Comparison of ENCODE assay signal across 23 mouse cellular contexts in genomic region chr2:165273589-165273988, GRCm38 (mm10). TPM values are rescaled to one million over a fixed set of nuclear protein-coding genes. Genes with fewer than 3 reads are reported as not detected.
A peak's percentile ranks its signal among the peaks of the same experiment; 100 is the strongest.
DNase-seq lines count a peak whose midpoint lies in the region; ATAC-seq and TF ChIP-seq lines count a peak whose summit lies in the region.
"Had no signal": no experiment of that assay in that cellular context is flagged by ENCODE, and none has a peak within 500 bp of the region (broad histone marks: within the 10 kb centered on the region; RNA-seq: fewer than 3 reads in every experiment).

No protein-coding gene starts in this region.

- TF ChIP-seq POLR2A in cerebellum, adult 2 months (IDR thresholded peaks at IDR 0.05; ENCODE audit: borderline replicate concordance, insufficient read depth, low read length): no peak
- no peak for TF ChIP-seq POLR2A in brain, embryonic 14.5 days (IDR thresholded peaks at IDR 0.05; ENCODE audit: borderline replicate concordance, extremely low read depth, insufficient read depth, insufficient read length, poor library complexity, severe bottlenecking)

- peaks cover 35% of the 10 kb centered on the region for H3K4me1 ChIP-seq in cerebellum, adult 2 months (ENCODE audit: control insufficient read depth, insufficient read depth, low read length)
- peaks cover 5% of the 10 kb centered on the region; the same call in 1 of the 2 replicates for H3K4me1 ChIP-seq in hindbrain, embryonic 11.5 days (replicated peaks; ENCODE audit: control insufficient read depth, insufficient read depth, low read length)
- H3K4me1 ChIP-seq in hindbrain, embryonic 16.5 days (ENCODE audit: control insufficient read depth, insufficient read depth, low read depth, low read length): peaks cover 19% of the 10 kb centered on the region
- H3K4me1 ChIP-seq: liver, embryonic 12.5 days had no signal

- H3K9ac ChIP-seq in hindbrain, embryonic 11.5 days (ENCODE audit: low read depth, low read length): no peak overlapping the region
- no peak overlapping the region for H3K9ac ChIP-seq in hindbrain, embryonic 16.5 days (ENCODE audit: low read depth, low read length)
- H3K9ac ChIP-seq: hindbrain, embryonic 15.5 days; limb, embryonic 13.5 days; liver, embryonic 12.5 days; neural tube, embryonic 15.5 days had no signal

- no peak overlapping the region for H3K4me3 ChIP-seq in cerebellum, adult 2 months (replicated peaks; ENCODE audit: insufficient read depth, low read depth, low read length)
- H3K4me3 ChIP-seq in hindbrain, embryonic 11.5 days (ENCODE audit: low read depth, low read length): no peak overlapping the region
- H3K4me3 ChIP-seq in hindbrain, embryonic 16.5 days (ENCODE audit: low read length): no peak overlapping the region
- H3K4me3 ChIP-seq: hindbrain, embryonic 15.5 days; limb, embryonic 13.5 days; liver, embryonic 12.5 days; neural tube, embryonic 15.5 days had no signal

- no peaks in the 10 kb centered on the region for H3K9me3 ChIP-seq in hindbrain, embryonic 11.5 days (ENCODE audit: control insufficient read depth, low read length)
- H3K9me3 ChIP-seq in hindbrain, embryonic 16.5 days (ENCODE audit: control insufficient read depth, low read length): no peaks in the 10 kb centered on the region
- H3K9me3 ChIP-seq: hindbrain, embryonic 15.5 days; limb, embryonic 13.5 days; liver, embryonic 12.5 days; neural tube, embryonic 15.5 days had no signal

- no peak for ATAC-seq in hindbrain, embryonic 11.5 days (ENCODE audit: low FRiP score)
- ATAC-seq in hindbrain, embryonic 16.5 days: no peak
- ATAC-seq: CD4-positive, CD25-positive, alpha-beta regulatory T cell, adult 4 months; intestine, embryonic 16.5 days; liver, embryonic 12.5 days had no signal

- no peaks in the 10 kb centered on the region for H3K36me3 ChIP-seq in hindbrain, embryonic 11.5 days (ENCODE audit: control insufficient read depth, insufficient read depth, low read length)
- H3K36me3 ChIP-seq in hindbrain, embryonic 16.5 days (ENCODE audit: control insufficient read depth, insufficient read depth, low read length): peaks cover 4% of the 10 kb centered on the region

- H3K4me2 ChIP-seq in hindbrain, embryonic 11.5 days (replicated peaks; ENCODE audit: low read depth, low read length): no peak overlapping the region
- H3K4me2 ChIP-seq in hindbrain, embryonic 16.5 days (ENCODE audit: low read length): no peak overlapping the region
- H3K4me2 ChIP-seq: heart, embryonic 11.5 days; hindbrain, embryonic 15.5 days; limb, embryonic 13.5 days; liver, embryonic 12.5 days; neural tube, embryonic 15.5 days had no signal

- H3K27me3 ChIP-seq in cerebellum, adult 2 months (ENCODE audit: control insufficient read depth, insufficient read depth, low read length): no peaks in the 10 kb centered on the region
- no peaks in the 10 kb centered on the region for H3K27me3 ChIP-seq in hindbrain, embryonic 11.5 days (ENCODE audit: control insufficient read depth, insufficient read depth, low read length)
- H3K27me3 ChIP-seq in hindbrain, embryonic 16.5 days (replicated peaks; ENCODE audit: control insufficient read depth, insufficient read depth, low read length): no peaks in the 10 kb centered on the region
- H3K27me3 ChIP-seq: hindbrain, embryonic 15.5 days had no signal

- no peak overlapping the region for H3K27ac ChIP-seq in cerebellum, adult 2 months (ENCODE audit: insufficient read depth, low read length)
- no peak overlapping the region for H3K27ac ChIP-seq in hindbrain, embryonic 11.5 days (ENCODE audit: low read depth, low read length)
- no peak overlapping the region for H3K27ac ChIP-seq in hindbrain, embryonic 16.5 days (ENCODE audit: low read depth, low read length)
- H3K27ac ChIP-seq: limb, embryonic 13.5 days; liver, embryonic 12.5 days; neural tube, embryonic 15.5 days had no signal

- 69% methylated on average over 4 of the region's 4 CpGs for WGBS in cerebellum, adult 2 months
- 27% methylated on average over 4 of the region's 4 CpGs for WGBS in hindbrain, embryonic 11.5 days
- WGBS in hindbrain, embryonic 16.5 days: 21% methylated on average over 4 of the region's 4 CpGs

- TF ChIP-seq CTCF in cerebellum, adult 2 months (IDR thresholded peaks at IDR 0.05; ENCODE audit: borderline replicate concordance, insufficient read depth, low read depth, low read length): no peak
- no peak for TF ChIP-seq CTCF in brain, embryonic 14.5 days (IDR thresholded peaks at IDR 0.05; ENCODE audit: borderline replicate concordance, extremely low read depth, insufficient read depth, insufficient read length)

- DNase-seq in cerebellum, postnatal 10 days: peak; percentile 72 to 78
- no peak for DNase-seq in cerebellum, adult 2 months
- peak; percentile 33 for DNase-seq in hindbrain, embryonic 11.5 days (ENCODE audit: low spot score)
- peak; percentile 72 for DNase-seq in brain, embryonic 14.5 days (ENCODE audit: low read depth)
- peak; percentile 31 for DNase-seq in retina, embryonic 14.5 days (ENCODE audit: low spot score)
- no peak for DNase-seq in heart, postnatal 14 days
- DNase-seq: adrenal gland, postnatal 25 days; cerebellum, adult 11 months; gastrocnemius, postnatal 10 days; heart, adult 11 months; kidney, postnatal 36 days; layer of hippocampus, postnatal 36 days; lung, adult 18-20 months; lung, postnatal 10 days; spleen, adult 18-20 months had no signal

- intact Hi-C loops in heart, postnatal 14 days (cut with DNase I): loop anchor here (5.0 kb wide), 1 partner anchor 214 kb away; no protein-coding TSS in a partner anchor

RNA-seq across cellular contexts. Expression of gene Slc35c2, which starts 14.1 kb away (rescaled TPM):
- polyA plus RNA-seq in cerebellum, adult 2 months (2012; rRNA removed): 78.2 and 84.0 TPM in 2 replicates
- polyA plus RNA-seq in hindbrain, embryonic 11.5 days (2014; fragmentation: Nextera tagmentation; extraction: Ambion mirVana): 45.8 and 51.0 TPM in 2 replicates
- 73.4 and 79.6 TPM in 2 replicates for polyA plus RNA-seq in hindbrain, embryonic 16.5 days (2015; fragmentation: Nextera tagmentation; extraction: Ambion mirVana)
- 62.3 and 78.7 TPM in 2 replicates for polyA plus RNA-seq in brain, embryonic 14.5 days (2012; rRNA removed)
- total RNA-seq in heart, postnatal 14 days (2021): 10 to 100 TPM; 16.9 to 17.4 TPM

RNA-seq across cellular contexts. Expression of gene Cdh22, which starts 38.9 kb away (rescaled TPM):
- polyA plus RNA-seq in cerebellum, adult 2 months (2012; rRNA removed): 51.9 and 56.3 TPM in 2 replicates
- 4.6 and 5.6 TPM in 2 replicates for polyA plus RNA-seq in hindbrain, embryonic 11.5 days (2014; fragmentation: Nextera tagmentation; extraction: Ambion mirVana)
- 11.0 and 13.1 TPM in 2 replicates for polyA plus RNA-seq in hindbrain, embryonic 16.5 days (2015; fragmentation: Nextera tagmentation; extraction: Ambion mirVana)
- 14.7 and 25.7 TPM in 2 replicates for polyA plus RNA-seq in brain, embryonic 14.5 days (2012; rRNA removed)
- total RNA-seq in heart, postnatal 14 days (2021): under 1 TPM; 0.17 to 0.22 TPM
- polyA plus RNA-seq: CD4-positive, CD25-positive, alpha-beta regulatory T cell, adult 4 months had no signal

RNA-seq across cellular contexts. Expression of gene Elmo2, which starts 52.7 kb away (rescaled TPM):
- polyA plus RNA-seq in cerebellum, adult 2 months (2012; rRNA removed): 187 and 208 TPM in 2 replicates
- polyA plus RNA-seq in hindbrain, embryonic 11.5 days (2014; fragmentation: Nextera tagmentation; extraction: Ambion mirVana): 76.7 and 78.5 TPM in 2 replicates
- polyA plus RNA-seq in hindbrain, embryonic 16.5 days (2015; fragmentation: Nextera tagmentation; extraction: Ambion mirVana): 96.2 and 115 TPM in 2 replicates
- polyA plus RNA-seq in brain, embryonic 14.5 days (2012; rRNA removed): 114 and 125 TPM in 2 replicates
- total RNA-seq in heart, postnatal 14 days (2021): 10 to 100 TPM; 22.2 to 25.1 TPM

Comparison
In these comparisons a context has a peak if more than half of its experiments do, and no peak if none do; other contexts are left out.
1. DNase-seq: peak in cerebellum, postnatal 10 days (2 of 2), hindbrain, embryonic 11.5 days (single experiment), brain, embryonic 14.5 days (single experiment) and retina, embryonic 14.5 days (single experiment); none in cerebellum, adult 2 months (0 of 2) and heart, postnatal 14 days (0 of 2).